In genomic region chr12:75734167-75734566, GRCm38 (mm10) we compare ENCODE assay signal across 8 mouse cellular contexts. TPM values are rescaled to one million over a fixed set of nuclear protein-coding genes. Genes with fewer than 3 reads are reported as not detected.
DNase-seq lines count a peak whose midpoint lies in the region; ATAC-seq lines count a peak whose summit lies in the region.

No protein-coding gene starts in this region.

- peaks cover 32% of the 10 kb centered on the region for H3K27me3 ChIP-seq in embryonic facial prominence, embryonic 10.5 days (replicated peaks; ENCODE audit: low read depth, poor library complexity, severe bottlenecking)
- H3K27me3 ChIP-seq in hindbrain, embryonic 13.5 days = peaks cover 17% of the 10 kb centered on the region
- no peaks in the 10 kb centered on the region for H3K27me3 ChIP-seq in megakaryocyte, embryonic 14.5 days (replicated peaks)

- no peaks in the 10 kb centered on the region for H3K9me3 ChIP-seq in embryonic facial prominence, embryonic 10.5 days
- H3K9me3 ChIP-seq in hindbrain, embryonic 13.5 days = no peaks in the 10 kb centered on the region
- H3K9me3 ChIP-seq in megakaryocyte, embryonic 14.5 days = no peaks in the 10 kb centered on the region

- peak overlapping the region; percentile 90 for H3K9ac ChIP-seq in hindbrain, embryonic 13.5 days

- H3K4me3 ChIP-seq in embryonic facial prominence, embryonic 10.5 days = peak overlapping the region; percentile 88
- peak overlapping the region; percentile 80 for H3K4me3 ChIP-seq in hindbrain, embryonic 13.5 days
- H3K4me3 ChIP-seq in megakaryocyte, embryonic 14.5 days (replicated peaks) = peak overlapping the region; percentile 100

- no peak for ATAC-seq in hindbrain, embryonic 13.5 days (ENCODE audit: low FRiP score)

- no peaks in the 10 kb centered on the region for H3K36me3 ChIP-seq in embryonic facial prominence, embryonic 10.5 days (replicated peaks)
- no peaks in the 10 kb centered on the region for H3K36me3 ChIP-seq in hindbrain, embryonic 13.5 days
- H3K36me3 ChIP-seq in megakaryocyte, embryonic 14.5 days (replicated peaks; ENCODE audit: low read length) = no peaks in the 10 kb centered on the region

- peak overlapping the region; percentile 94 for H3K4me2 ChIP-seq in hindbrain, embryonic 13.5 days

- peak; percentile 11 to 26 for DNase-seq in spleen, postnatal 36 days (ENCODE audit: low spot score in 2 of 2)
- DNase-seq in spleen, adult 12 weeks (ENCODE audit: low spot score) = no peak
- DNase-seq in embryonic facial prominence, embryonic 10.5 days (ENCODE audit: low spot score) = no peak
- DNase-seq in right cerebral cortex, postnatal 10 days (ENCODE audit: low spot score in 2 of 2) = no peak
- no peak for DNase-seq in ovary, postnatal 10 days (ENCODE audit: low spot score)
- DNase-seq in kidney, postnatal 36 days = no peak

- peaks cover 22% of the 10 kb centered on the region for H3K4me1 ChIP-seq in embryonic facial prominence, embryonic 10.5 days
- H3K4me1 ChIP-seq in hindbrain, embryonic 13.5 days (replicated peaks) = peaks cover 26% of the 10 kb centered on the region
- peaks cover 25% of the 10 kb centered on the region for H3K4me1 ChIP-seq in megakaryocyte, embryonic 14.5 days

- H3K27ac ChIP-seq in embryonic facial prominence, embryonic 10.5 days (replicated peaks) = no peak overlapping the region
- no peak overlapping the region for H3K27ac ChIP-seq in hindbrain, embryonic 13.5 days

- 30% methylated on average over 10 of the region's 10 CpGs for WGBS in embryonic facial prominence, embryonic 10.5 days
- 32% methylated on average over 10 of the region's 10 CpGs for WGBS in hindbrain, embryonic 13.5 days

RNA-seq across cellular contexts. Expression of gene Sgpp1, which starts 1.4 kb away (rescaled TPM):
- 6.0 and 6.5 TPM in 2 replicates for polyA plus RNA-seq in embryonic facial prominence, embryonic 10.5 days (2016; fragmentation: Nextera tagmentation; extraction: Ambion mirVana)
- polyA plus RNA-seq in hindbrain, embryonic 13.5 days (2015; fragmentation: Nextera tagmentation; extraction: Ambion mirVana) = 8.3 and 9.2 TPM in 2 replicates
- polyA plus RNA-seq in megakaryocyte, embryonic 14.5 days (2012; ENCODE audit: insufficient read depth, low replicate concordance) = 1.0 and 2.5 TPM in 2 replicates

Comparison
In these comparisons a context has a peak if more than half of its experiments do, and no peak if none do; other contexts are left out.
1. DNase-seq: peak in spleen, postnatal 36 days (2 of 2); none in spleen, adult 12 weeks (single experiment), embryonic facial prominence, embryonic 10.5 days (single experiment), right cerebral cortex, postnatal 10 days (0 of 2), ovary, postnatal 10 days (single experiment) and kidney, postnatal 36 days (0 of 2).
2. Peak in every context shown above with its lines, with median percentiles within 50 percentile points of each other: H3K4me3 ChIP-seq.